8 mouse cellular contexts compared by ENCODE assay signal in the genomic region with DNA sequence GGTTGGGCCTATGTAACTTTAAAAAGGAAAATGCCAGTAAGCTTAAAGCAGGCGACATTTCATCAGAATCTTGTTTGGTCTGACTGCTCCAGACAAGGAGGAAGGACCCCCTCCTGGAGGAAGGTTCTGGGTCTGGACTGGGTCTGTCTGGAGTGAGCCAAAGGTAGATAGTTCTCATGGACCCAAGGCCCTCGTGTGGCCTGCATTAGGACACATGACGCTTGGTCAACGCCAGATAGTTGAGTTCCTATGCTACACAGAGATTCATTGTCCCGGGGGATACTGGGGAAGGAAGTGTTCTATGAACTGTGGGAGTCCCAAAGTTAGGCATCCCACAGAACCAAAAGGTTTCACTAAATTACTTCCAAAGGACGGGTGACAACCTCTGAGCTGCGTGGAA. TPM values are rescaled to one million over a fixed set of nuclear protein-coding genes. Genes with fewer than 3 reads are reported as not detected.
DNase-seq lines count a peak whose midpoint lies in the region; ATAC-seq and TF ChIP-seq lines count a peak whose summit lies in the region.

No protein-coding gene starts in this region.

- H3K27ac ChIP-seq in left cerebral cortex, adult 2 months, result peak overlapping the region; percentile 97
- peak overlapping the region; percentile 92 for H3K27ac ChIP-seq in embryonic facial prominence, embryonic 10.5 days (replicated peaks)
- peak overlapping the region; percentile 91 for H3K27ac ChIP-seq in hindbrain, embryonic 14.5 days
- H3K27ac ChIP-seq in midbrain, embryonic 15.5 days, result peak overlapping the region; percentile 94

- peak overlapping the region; percentile 82 for H3K4me3 ChIP-seq in left cerebral cortex, adult 2 months
- peak overlapping the region; percentile 77 for H3K4me3 ChIP-seq in embryonic facial prominence, embryonic 10.5 days
- H3K4me3 ChIP-seq in hindbrain, embryonic 14.5 days (replicated peaks; ENCODE audit: low read length), result peak overlapping the region; percentile 61
- peak overlapping the region; percentile 72 for H3K4me3 ChIP-seq in midbrain, embryonic 15.5 days

- peaks cover 15% of the 10 kb centered on the region for H3K4me1 ChIP-seq in embryonic facial prominence, embryonic 10.5 days
- H3K4me1 ChIP-seq in hindbrain, embryonic 14.5 days (replicated peaks; ENCODE audit: control insufficient read depth, insufficient read depth, low read length), result peaks cover 8% of the 10 kb centered on the region; the same call in 1 of the 2 replicates
- H3K4me1 ChIP-seq in midbrain, embryonic 15.5 days, result peaks cover 9% of the 10 kb centered on the region; the same call in 1 of the 2 replicates

- 75% methylated on average over 7 of the region's 7 CpGs for WGBS in embryonic facial prominence, embryonic 10.5 days
- 76% methylated on average over 7 of the region's 7 CpGs for WGBS in hindbrain, embryonic 14.5 days
- WGBS in midbrain, embryonic 15.5 days, result 70% methylated on average over 7 of the region's 7 CpGs

- TF ChIP-seq CTCF in left cerebral cortex, adult 2 months (IDR thresholded peaks at IDR 0.05), result no peak

- H3K36me3 ChIP-seq in embryonic facial prominence, embryonic 10.5 days (replicated peaks), result peaks cover 10% of the 10 kb centered on the region
- H3K36me3 ChIP-seq in hindbrain, embryonic 14.5 days (replicated peaks; ENCODE audit: control insufficient read depth, insufficient read depth), result no peaks in the 10 kb centered on the region
- no peaks in the 10 kb centered on the region for H3K36me3 ChIP-seq in midbrain, embryonic 15.5 days (replicated peaks)

- no peak for DNase-seq in left cerebral cortex, adult 2 months (ENCODE audit: extremely low spot score in 1 of 2, low spot score in 2 of 2)
- no peak for DNase-seq in left cerebral cortex, postnatal 14 days (ENCODE audit: low spot score in 2 of 2)
- no peak for DNase-seq in embryonic facial prominence, embryonic 10.5 days (ENCODE audit: low spot score)
- DNase-seq in hindbrain, embryonic 14.5 days (ENCODE audit: low spot score), result no peak
- no peak for DNase-seq in left cerebral cortex, adult 18-20 months (ENCODE audit: low spot score in 2 of 2)
- DNase-seq in spleen, adult 12 weeks (ENCODE audit: low spot score), result no peak
- DNase-seq in layer of hippocampus, postnatal 25 days (ENCODE audit: extremely low spot score in 1 of 2, low spot score in 1 of 2), result no peak

- H3K9ac ChIP-seq in hindbrain, embryonic 14.5 days, result peak overlapping the region; percentile 80
- peak overlapping the region; percentile 78 for H3K9ac ChIP-seq in midbrain, embryonic 15.5 days

- no peaks in the 10 kb centered on the region for H3K9me3 ChIP-seq in embryonic facial prominence, embryonic 10.5 days
- no peaks in the 10 kb centered on the region for H3K9me3 ChIP-seq in hindbrain, embryonic 14.5 days (ENCODE audit: control insufficient read depth, low read length)
- no peaks in the 10 kb centered on the region for H3K9me3 ChIP-seq in midbrain, embryonic 15.5 days

- intact Hi-C loops in left cerebral cortex, adult 2 months (cut with DNase I), result loop anchor here (2.0 kb wide), 1 partner anchor 29 kb away; no protein-coding TSS in a partner anchor
- intact Hi-C loops in left cerebral cortex, postnatal 14 days (cut with DNase I), result no loop called here

- no peak for ATAC-seq in hindbrain, embryonic 14.5 days (ENCODE audit: low FRiP score)
- peak; percentile 18 for ATAC-seq in midbrain, embryonic 15.5 days (replicated peaks)

- H3K27me3 ChIP-seq in embryonic facial prominence, embryonic 10.5 days (replicated peaks; ENCODE audit: low read depth, poor library complexity, severe bottlenecking), result no peaks in the 10 kb centered on the region
- H3K27me3 ChIP-seq in hindbrain, embryonic 14.5 days (ENCODE audit: control insufficient read depth, insufficient read depth, low read length), result no peaks in the 10 kb centered on the region
- no peaks in the 10 kb centered on the region for H3K27me3 ChIP-seq in midbrain, embryonic 15.5 days (replicated peaks)

- H3K4me2 ChIP-seq in hindbrain, embryonic 14.5 days (replicated peaks), result peak overlapping the region; percentile 65
- peak overlapping the region; percentile 57 for H3K4me2 ChIP-seq in midbrain, embryonic 15.5 days

RNA-seq across cellular contexts. Expression of a gene that starts 0.7 kb away (rescaled TPM):
- total RNA-seq in left cerebral cortex, adult 2 months (2021), result 1 to 10 TPM; 6.7 to 6.8 TPM
- total RNA-seq in left cerebral cortex, postnatal 14 days (2021), result 1 to 10 TPM; 5.7 to 7.1 TPM
- 5.8 and 6.6 TPM in 2 replicates for polyA plus RNA-seq in embryonic facial prominence, embryonic 10.5 days (2016; fragmentation: Nextera tagmentation; extraction: Ambion mirVana)
- polyA plus RNA-seq in hindbrain, embryonic 14.5 days (2014; fragmentation: Nextera tagmentation; extraction: Ambion mirVana), result 5.8 and 6.4 TPM in 2 replicates
- polyA plus RNA-seq in midbrain, embryonic 15.5 days (2015; fragmentation: Nextera tagmentation; extraction: Ambion mirVana), result 7.3 and 8.2 TPM in 2 replicates
- 1 to 10 TPM; 5.5 to 7.0 TPM for total RNA-seq in left cerebral cortex, adult 18-20 months (2021)
- 1 to 10 TPM; 6.4 to 7.0 TPM for total RNA-seq in layer of hippocampus, postnatal 25 days (2021)

RNA-seq across cellular contexts. Expression of a gene that starts 27.7 kb away (rescaled TPM):
- 10 to 100 TPM; 14.6 to 18.6 TPM for total RNA-seq in left cerebral cortex, adult 2 months (2021)
- 1 to 10 TPM; 8.1 to 9.1 TPM for total RNA-seq in left cerebral cortex, postnatal 14 days (2021)
- polyA plus RNA-seq in embryonic facial prominence, embryonic 10.5 days (2016; fragmentation: Nextera tagmentation; extraction: Ambion mirVana), result 8.4 and 8.5 TPM in 2 replicates
- polyA plus RNA-seq in hindbrain, embryonic 14.5 days (2014; fragmentation: Nextera tagmentation; extraction: Ambion mirVana), result 18.9 and 23.9 TPM in 2 replicates
- polyA plus RNA-seq in midbrain, embryonic 15.5 days (2015; fragmentation: Nextera tagmentation; extraction: Ambion mirVana), result 14.1 and 16.7 TPM in 2 replicates
- 10 to 100 TPM; 17.6 to 19.0 TPM for total RNA-seq in left cerebral cortex, adult 18-20 months (2021)
- 10 to 100 TPM; 10.7 to 12.2 TPM for total RNA-seq in layer of hippocampus, postnatal 25 days (2021)
